Mouse (Mus musculus) brain, embryonic 14.5 days (tissue): ENCODE measurements at regions not wholly inside any gene's neighbourhood (a gene's known extent, or its start where the extent isn't known, plus 50 kb on each side); places are given as distances from the start of the nearest gene placed in this dataset.

Experiments
- DNase-seq: peaks from one replicate; pipeline ENCODE4 v3.0.0-alpha.2; 2011; ENCODE audit warnings: low read depth
- CTCF ChIP-seq: fragments of 200-500 bp; IDR thresholded peaks from 2 replicates; pipeline ENCODE4 v1.5.1; 2012; ENCODE audit warnings: inconsistent platforms, mild to moderate bottlenecking, moderate library complexity, borderline replicate concordance; ENCODE audit not compliant: insufficient read depth, insufficient read length; ENCODE audit errors: extremely low read depth
- POLR2A ChIP-seq: fragments of 200-500 bp; IDR thresholded peaks from 2 replicates; pipeline ENCODE4 v1.6.1; 2012; ENCODE audit warnings: mild to moderate bottlenecking, inconsistent platforms, borderline replicate concordance; ENCODE audit not compliant: poor library complexity, insufficient read depth, insufficient read length, severe bottlenecking; ENCODE audit errors: extremely low read depth

GRCm38 (mm10) chr13:30041501-30042295 is 55.8 kb upstream of the E2f3 start:
- peak; percentile 25 for DNase-seq
- TF ChIP-seq CTCF (no peak), POLR2A (no peak)

DNA sequence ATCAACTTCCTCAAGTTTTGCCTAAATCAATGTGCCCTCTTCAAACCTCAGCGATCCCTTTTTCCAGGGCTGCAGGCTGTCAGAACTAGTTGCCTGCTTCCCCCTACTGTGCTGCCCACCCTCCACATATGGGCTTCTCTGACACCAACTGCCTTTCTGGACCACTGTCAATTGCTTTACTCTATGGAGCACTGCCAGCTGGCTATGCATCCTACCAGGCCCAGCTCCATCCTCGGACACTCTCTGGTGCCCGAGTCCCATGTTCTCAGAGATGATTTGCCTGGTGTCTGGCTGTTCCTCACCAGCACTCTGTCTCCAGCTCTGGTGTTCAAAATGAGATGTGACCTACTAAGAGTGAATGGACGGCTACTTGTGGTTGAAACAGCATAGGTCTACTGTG is 54.4 kb upstream of the E2f3 start:
- peak; percentile 22 for DNase-seq
- no peak for TF ChIP-seq POLR2A

DNA sequence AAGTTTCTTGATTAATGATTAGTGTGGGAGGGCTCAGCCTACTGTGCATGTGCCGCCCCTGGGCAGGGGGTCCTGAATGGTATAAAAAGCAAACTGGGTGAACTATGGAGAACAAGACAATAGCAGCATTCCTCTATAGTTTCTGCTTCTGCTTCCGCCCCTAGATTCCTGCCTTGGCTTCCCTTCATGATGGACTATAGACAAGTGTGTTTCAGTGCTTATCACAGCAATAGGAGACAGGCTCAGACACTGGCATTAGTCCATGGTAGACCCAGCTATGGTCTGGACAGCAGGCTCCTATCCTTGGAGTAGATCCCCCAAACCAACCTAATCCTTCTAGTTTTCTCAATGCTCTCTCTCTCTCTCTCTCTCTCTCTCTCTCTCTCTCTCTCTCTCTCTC is 53.9 kb upstream of the E2f3 start:
- no peak for DNase-seq
- TF ChIP-seq CTCF (no peak), POLR2A (no peak)

DNA sequence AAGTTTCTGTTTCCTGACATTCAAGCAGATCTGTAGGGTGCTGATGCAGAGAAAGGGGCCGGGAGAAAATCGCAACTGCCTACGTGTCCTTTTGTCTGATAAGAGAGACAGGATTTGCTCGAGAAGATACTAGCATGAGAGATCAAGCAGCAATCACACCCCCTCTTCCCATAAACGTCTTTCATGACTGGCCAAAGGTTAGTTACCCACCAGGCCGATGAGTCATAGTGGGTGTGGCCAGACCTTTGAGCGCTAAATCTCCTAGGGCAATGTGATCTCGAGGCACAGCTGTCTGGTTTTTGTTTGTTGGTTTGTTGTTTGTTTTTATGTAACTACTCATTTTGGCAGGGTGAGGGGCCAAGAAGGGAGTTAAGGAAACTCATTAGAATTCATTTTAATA is 50.7 kb upstream of the E2f3 start:
- no peak for TF ChIP-seq POLR2A
- no peak for TF ChIP-seq CTCF

GRCm38 (mm10) chr13:30036071-30036470 is 50.2 kb upstream of the E2f3 start:
- no peak for TF ChIP-seq CTCF
- no peak for TF ChIP-seq POLR2A

More for the DNA sequence above, 50.7 kb upstream of the E2f3 start:
- DNase-seq = no peak

More at GRCm38 (mm10) chr13:30036071-30036470, 50.2 kb upstream of the E2f3 start:
- DNase-seq = no peak
